27 mouse cellular contexts compared by ENCODE assay signal in the genomic region with DNA sequence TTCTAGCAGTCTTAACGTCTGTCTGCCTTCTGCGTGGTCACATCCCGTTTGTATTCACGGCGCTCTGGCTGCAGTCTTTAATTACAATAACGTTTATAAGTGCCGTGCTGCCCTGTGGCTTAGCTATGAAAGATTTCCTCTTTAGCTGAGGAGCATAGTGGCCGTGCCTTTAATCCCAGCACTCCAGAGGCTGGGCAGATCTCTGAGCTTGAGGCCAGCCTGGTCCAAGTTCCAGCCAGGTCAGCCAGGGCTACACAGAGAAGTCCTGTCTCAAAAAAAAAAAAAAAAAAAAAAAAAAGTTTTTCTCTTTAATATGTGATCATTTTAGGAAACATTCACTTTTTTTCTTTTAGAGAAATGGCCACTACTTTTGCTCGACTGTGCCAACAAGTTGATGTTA. TPM values are rescaled to one million over a fixed set of nuclear protein-coding genes. Genes with fewer than 3 reads are reported as not detected.
DNase-seq lines count a peak whose midpoint lies in the region; ATAC-seq lines count a peak whose summit lies in the region.
"Had no signal": no experiment of that assay in that cellular context is flagged by ENCODE, and none has a peak within 500 bp of the region (broad histone marks: within the 10 kb centered on the region; RNA-seq: fewer than 3 reads in every experiment).

No protein-coding gene starts in this region.

- peaks cover 81% of the 10 kb centered on the region for H3K36me3 ChIP-seq in kidney, embryonic 15.5 days

- DNase-seq in kidney, adult 11 months = peak; percentile 47
- DNase-seq in kidney, postnatal 10 days = no peak
- peak; percentile 49 to 56 for DNase-seq in kidney, adult 8-10 months
- peak; percentile 16 for DNase-seq in kidney, postnatal 14 days
- DNase-seq in kidney, postnatal 36 days = peak; percentile 61 to 64
- DNase-seq in layer of hippocampus, adult 9-11 months = no peak
- DNase-seq: adrenal gland, postnatal 10 days; adrenal gland, postnatal 36 days; B cell, adult 2 months; cerebellum, adult 18-20 months; cerebellum, adult 9-10 months; cerebellum, postnatal 14 days; forebrain, postnatal 0 days; gastrocnemius, adult 2 months; gastrocnemius, postnatal 14 days; heart, adult 18-20 months; heart, postnatal 14 days; heart, postnatal 4 days had no signal

- H3K27me3 ChIP-seq in kidney, embryonic 15.5 days = no peaks in the 10 kb centered on the region
- H3K27me3 ChIP-seq: CH12.LX; embryonic facial prominence, embryonic 12.5 days; embryonic facial prominence, embryonic 15.5 days; heart, embryonic 13.5 days; Patski had no signal

- H3K4me2 ChIP-seq in kidney, embryonic 15.5 days = no peak overlapping the region
- H3K4me2 ChIP-seq: embryonic facial prominence, embryonic 12.5 days; embryonic facial prominence, embryonic 15.5 days; heart, embryonic 13.5 days; hindbrain, embryonic 14.5 days had no signal

- H3K4me3 ChIP-seq in kidney, embryonic 15.5 days (replicated peaks) = no peak overlapping the region
- H3K4me3 ChIP-seq: embryonic facial prominence, embryonic 12.5 days; embryonic facial prominence, embryonic 15.5 days; gastrocnemius, adult 2 months; heart, embryonic 13.5 days had no signal

- H3K9ac ChIP-seq in kidney, embryonic 15.5 days = no peak overlapping the region
- H3K9ac ChIP-seq: embryonic facial prominence, embryonic 12.5 days; embryonic facial prominence, embryonic 15.5 days; forebrain, postnatal 0 days; heart, embryonic 13.5 days; hindbrain, embryonic 14.5 days had no signal

- H3K9me3 ChIP-seq in kidney, embryonic 15.5 days (replicated peaks) = no peaks in the 10 kb centered on the region
- H3K9me3 ChIP-seq: embryonic facial prominence, embryonic 12.5 days; embryonic facial prominence, embryonic 15.5 days; G1E; heart, embryonic 13.5 days had no signal

- ATAC-seq in kidney, embryonic 15.5 days (replicated peaks; ENCODE audit: low FRiP score) = no peak
- ATAC-seq: forebrain, embryonic 14.5 days; forebrain, postnatal 0 days; Patski had no signal

- no peak overlapping the region for H3K27ac ChIP-seq in kidney, embryonic 15.5 days
- H3K27ac ChIP-seq: embryonic facial prominence, embryonic 12.5 days; embryonic facial prominence, embryonic 15.5 days; gastrocnemius, adult 2 months; heart, embryonic 13.5 days; hindbrain, embryonic 14.5 days had no signal

- WGBS in kidney, embryonic 15.5 days = 76% methylated on average over 9 of the region's 9 CpGs

- no peaks in the 10 kb centered on the region for H3K4me1 ChIP-seq in kidney, embryonic 15.5 days
- H3K4me1 ChIP-seq: embryonic facial prominence, embryonic 12.5 days; embryonic facial prominence, embryonic 15.5 days had no signal

RNA-seq across cellular contexts. Expression of a gene that starts 42.5 kb away (rescaled TPM):
- polyA plus RNA-seq in kidney, embryonic 15.5 days (2015; fragmentation: Nextera tagmentation; extraction: Ambion mirVana) = 51.0 and 54.4 TPM in 2 replicates

RNA-seq across cellular contexts. Expression of a gene that starts 44.6 kb away (rescaled TPM):
- 32.3 and 33.4 TPM in 2 replicates for polyA plus RNA-seq in kidney, embryonic 15.5 days (2015; fragmentation: Nextera tagmentation; extraction: Ambion mirVana)

Comparison
In these comparisons a context has a peak if more than half of its experiments do, and no peak if none do; other contexts are left out.
1. DNase-seq: peak in kidney, adult 11 months (single experiment), kidney, adult 8-10 months (2 of 2), kidney, postnatal 14 days (single experiment) and kidney, postnatal 36 days (2 of 2); none in kidney, postnatal 10 days (single experiment) and layer of hippocampus, adult 9-11 months (single experiment).